Mouse (Mus musculus) CH12.LX (cell line): Measurements from ENCODE around the gene Ncoa1. TPM values are rescaled to one million over a fixed set of nuclear protein-coding genes. Genes with fewer than 3 reads are reported as not detected.

Experiments
- DNase-seq: peaks from one replicate; pipeline ENCODE4 v3.0.0-alpha.2; 2013; ENCODE audit errors: extremely low read depth
- H3K27ac ChIP-seq: 2 replicates; pipeline ENCODE4 v1.5.1; 2012; ENCODE audit warnings: low read depth, mild to moderate bottlenecking, control low read depth, moderate library complexity; ENCODE audit not compliant: insufficient read depth
- H3K27me3 ChIP-seq: replicated peaks from 2 replicates; pipeline ENCODE3; 2012; ENCODE audit warnings: inconsistent platforms
- H3K36me3 ChIP-seq, 2 experiments: replicated peaks in 1 of 2; 2 replicates each; pipeline versions ENCODE3 to v1.6.1; 2012; ENCODE audit warnings: inconsistent platforms in 1 of 2, low read length in 1 of 2, mild to moderate bottlenecking in 1 of 2, mixed read lengths in 1 of 2, moderate library complexity in 1 of 2; ENCODE audit not compliant: control insufficient read depth in 1 of 2, insufficient read depth in 1 of 2
- H3K4me1 ChIP-seq, 2 experiments: 2 replicates each; pipeline ENCODE4 v1.6.1; 2012; ENCODE audit warnings: inconsistent platforms in 1 of 2, moderate library complexity in 1 of 2; ENCODE audit not compliant: insufficient read depth in 2 of 2, control insufficient read depth in 1 of 2
- H3K4me2 ChIP-seq: 2 replicates; pipeline ENCODE4 v1.6.1; 2012; ENCODE audit warnings: low read depth, mild to moderate bottlenecking, control low read depth; ENCODE audit not compliant: poor library complexity, insufficient read depth, severe bottlenecking
- H3K4me3 ChIP-seq, 3 experiments: fragments of 150-350 bp in 1 of 3; sonication (generic) in 1 of 3; replicated peaks in 1 of 3; 2 replicates each; pipeline versions ENCODE3 to v1.5.1; 2011 to 2012; ENCODE audit warnings: low read depth in 2 of 3, low read length in 2 of 3, mild to moderate bottlenecking in 2 of 3, moderate library complexity in 2 of 3, control low read depth in 1 of 3, improper control_type of control experiment in 1 of 3, inconsistent platforms in 1 of 3, mixed read lengths in 1 of 3; ENCODE audit not compliant: poor library complexity in 1 of 3
- H3K79me2 ChIP-seq: replicated peaks from 2 replicates; pipeline ENCODE4 v1.6.1; 2012; ENCODE audit warnings: mild to moderate bottlenecking, moderate library complexity; ENCODE audit not compliant: control insufficient read depth, poor library complexity, insufficient read depth, severe bottlenecking; ENCODE audit errors: extremely low read depth
- H3K9ac ChIP-seq: 2 replicates; pipeline ENCODE4 v1.6.1; 2012; ENCODE audit warnings: low read depth, mild to moderate bottlenecking, control low read depth, moderate library complexity; ENCODE audit not compliant: insufficient read depth
- H3K9me3 ChIP-seq: replicated peaks from 2 replicates; pipeline ENCODE3; 2012; ENCODE audit warnings: low read length, inconsistent platforms, mixed read lengths
- BHLHE40 ChIP-seq: IDR thresholded peaks from 2 replicates; pipeline ENCODE4 v1.6.1; 2011; ENCODE audit warnings: mild to moderate bottlenecking, low read depth, low read length, improper control_type of control experiment
- CHD2 ChIP-seq: IDR thresholded peaks from 2 replicates; pipeline ENCODE4 v1.6.1; 2011; ENCODE audit warnings: low read length, improper control_type of control experiment
- CTCF ChIP-seq, 2 experiments: IDR thresholded peaks in 1 of 2; conservative IDR thresholded peaks in 1 of 2; 2 replicates each; pipeline ENCODE4 v1.5.1; 2011 to 2012; ENCODE audit warnings: low read depth in 2 of 2, low read length in 2 of 2, improper control_type of control experiment in 1 of 2, inconsistent platforms in 1 of 2, mild to moderate bottlenecking in 1 of 2, moderate library complexity in 1 of 2
- EP300 ChIP-seq: IDR thresholded peaks from 2 replicates; pipeline ENCODE4 v1.6.1; 2011; ENCODE audit warnings: low read length, improper control_type of control experiment
- GABPA ChIP-seq: IDR thresholded peaks from 2 replicates; pipeline ENCODE4 v1.6.1; 2012; ENCODE audit warnings: low read depth, low read length, improper control_type of control experiment, inconsistent platforms; ENCODE audit not compliant: insufficient replicate concordance
- HCFC1 ChIP-seq: IDR thresholded peaks from 2 replicates; pipeline ENCODE4 v1.6.1; 2012; ENCODE audit warnings: low read depth, mild to moderate bottlenecking, inconsistent platforms, low read length, improper control_type of control experiment
- IRF4 ChIP-seq: IDR thresholded peaks from 2 replicates; pipeline ENCODE4 v1.6.1; 2014; ENCODE audit warnings: low read depth, mild to moderate bottlenecking, inconsistent platforms, low read length, improper control_type of control experiment
- JUN ChIP-seq: IDR thresholded peaks from 2 replicates; pipeline ENCODE4 v1.6.1; 2011; ENCODE audit warnings: low read depth, mild to moderate bottlenecking, low read length, improper control_type of control experiment, moderate library complexity; ENCODE audit not compliant: insufficient read depth
- JUND ChIP-seq: conservative IDR thresholded peaks from 2 replicates; pipeline ENCODE4 v1.6.1; 2011; ENCODE audit warnings: low read depth, low read length, improper control_type of control experiment
- KAT2A ChIP-seq: IDR thresholded peaks from 2 replicates; pipeline ENCODE4 v1.6.1; 2012; ENCODE audit warnings: low read length, improper control_type of control experiment, inconsistent platforms; ENCODE audit not compliant: insufficient replicate concordance
- MAZ ChIP-seq: IDR thresholded peaks from 2 replicates; pipeline ENCODE4 v1.6.1; 2012; ENCODE audit warnings: low read depth, mild to moderate bottlenecking, inconsistent platforms, low read length, improper control_type of control experiment, moderate library complexity
- MEF2A ChIP-seq: IDR thresholded peaks from 2 replicates; pipeline ENCODE4 v1.6.1; 2014; ENCODE audit warnings: low read depth, mild to moderate bottlenecking, inconsistent platforms, low read length, improper control_type of control experiment, borderline replicate concordance
- MXI1 ChIP-seq: IDR thresholded peaks from 2 replicates; pipeline ENCODE4 v1.6.1; 2011; ENCODE audit warnings: mild to moderate bottlenecking, low read depth, low read length, improper control_type of control experiment
- MYC ChIP-seq: IDR thresholded peaks from 2 replicates; pipeline ENCODE4 v1.6.1; 2011; ENCODE audit warnings: low read depth, mild to moderate bottlenecking, improper control_type of control experiment, low read length
- NELFE ChIP-seq: IDR thresholded peaks from 2 replicates; pipeline ENCODE4 v1.6.1; 2011; ENCODE audit warnings: low read depth, low read length, improper control_type of control experiment
- NRF1 ChIP-seq: IDR thresholded peaks from 2 replicates; pipeline ENCODE4 v1.6.1; 2014; ENCODE audit warnings: low read depth, mild to moderate bottlenecking, inconsistent platforms, low read length, improper control_type of control experiment, moderate library complexity
- POLR2A ChIP-seq: IDR thresholded peaks from 2 replicates; pipeline ENCODE4 v1.6.1; 2011; ENCODE audit warnings: low read depth, mild to moderate bottlenecking, improper control_type of control experiment, low read length
- POLR2AphosphoS2 ChIP-seq: IDR thresholded peaks from 2 replicates; pipeline ENCODE4 v1.6.1; 2011; ENCODE audit warnings: low read depth, low read length, improper control_type of control experiment
- RAD21 ChIP-seq: IDR thresholded peaks from 2 replicates; pipeline ENCODE4 v1.6.1; 2011; ENCODE audit warnings: low read depth, mild to moderate bottlenecking, low read length, improper control_type of control experiment, moderate library complexity
- RCOR1 ChIP-seq: conservative IDR thresholded peaks from 2 replicates; pipeline ENCODE4 v1.6.1; 2012; ENCODE audit warnings: low read depth, mild to moderate bottlenecking, inconsistent platforms, low read length, improper control_type of control experiment
- SIN3A ChIP-seq: IDR thresholded peaks from 2 replicates; pipeline ENCODE4 v1.6.1; 2012; ENCODE audit warnings: low read length, improper control_type of control experiment, inconsistent platforms
- SMC3 ChIP-seq: IDR thresholded peaks from 2 replicates; pipeline ENCODE4 v1.6.1; 2011; ENCODE audit warnings: low read depth, low read length, improper control_type of control experiment
- UBTF ChIP-seq: IDR thresholded peaks from 2 replicates; pipeline ENCODE4 v1.6.1; 2012; ENCODE audit warnings: low read depth, mild to moderate bottlenecking, inconsistent platforms, low read length, improper control_type of control experiment, moderate library complexity
- USF2 ChIP-seq: conservative IDR thresholded peaks from 2 replicates; pipeline ENCODE4 v1.6.1; 2011; ENCODE audit warnings: low read depth, low read length, improper control_type of control experiment
- ZKSCAN1 ChIP-seq: IDR thresholded peaks from 2 replicates; pipeline ENCODE4 v1.6.1; 2012; ENCODE audit warnings: low read depth, inconsistent platforms, low read length, improper control_type of control experiment, borderline replicate concordance
- ZMIZ1 ChIP-seq: IDR thresholded peaks from 2 replicates; pipeline ENCODE4 v1.6.1; 2012; ENCODE audit warnings: low read depth, mild to moderate bottlenecking, inconsistent platforms, low read length, improper control_type of control experiment
- ZNF384 ChIP-seq: IDR thresholded peaks from 2 replicates; pipeline ENCODE4 v1.6.1; 2012; ENCODE audit warnings: low read depth, low read length, improper control_type of control experiment, inconsistent platforms
- dilution Hi-C: fragments of 300-500 bp; cut with MboI; formaldehyde crosslinking; loops from 2 replicates; pipeline ENCODE4 v1.14.3; 2020; ENCODE audit warnings: low sequenced_read_pairs; ENCODE audit not compliant: extremely low pct_unique_long_range_greater_than_20kb, extremely low pct_ligation_motif_present
- in situ Hi-C: fragments of 300-500 bp; cut with MboI; formaldehyde crosslinking; loops from 3 replicates; pipeline ENCODE4 v1.14.3; 2019; ENCODE audit warnings: low sequenced_read_pairs, low pct_ligation_motif_present, low pct_unique_long_range_greater_than_20kb, mixed read lengths
- polyA plus RNA-seq: library from polyadenylated mRNA; unstranded; fragments of >175 nt; gene quantifications from 2 replicates; pipeline ENCODE4 v1.2.1, GENCODE M21; 2012; ENCODE audit warnings: low read depth; ENCODE audit not compliant: insufficient read length
- total RNA-seq, 2 experiments: library from RNA; depleted of rRNA; stranded (reverse); fragments of 300-350 nt in 1 of 2; fragments of >200 nt in 1 of 2; gene quantifications; 2 replicates each; pipeline ENCODE4 v1.2.3; 2012 to 2014

Gene Ncoa1
- total and polyA plus RNA-seq, 3 experiments = 2.4 to 6.4 (median 4.2) TPM

DNA sequence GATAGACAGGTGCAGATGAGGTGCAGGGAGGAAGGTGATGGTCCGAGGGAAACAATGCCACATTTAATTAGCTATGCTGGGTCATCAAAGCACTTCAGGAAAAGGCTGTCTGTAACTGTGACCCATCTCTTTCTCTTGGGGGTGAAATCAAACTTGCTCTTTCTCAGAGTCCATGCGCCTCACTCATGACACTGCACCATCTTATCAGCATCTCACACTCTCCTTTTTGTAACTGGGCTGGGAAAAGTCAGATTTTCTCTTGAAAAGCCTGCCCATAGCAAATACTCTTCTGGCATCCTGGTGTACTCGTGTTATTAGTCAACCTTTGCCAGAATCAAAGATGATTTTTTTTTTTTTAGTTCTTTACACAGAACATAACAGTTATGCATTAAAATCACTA, 70.8 kb downstream of the Ncoa1 start:
- dilution Hi-C loops (no loop called here), in situ Hi-C loops (no loop called here)
- Histone ChIP-seq H3K79me2 (no peaks in the 10 kb centered on the region), H3K4me2 (no peak overlapping the region), H3K9ac (no peak overlapping the region), H3K27ac (no peak overlapping the region), H3K27me3 (no peaks in the 10 kb centered on the region), H3K4me1 (no peaks in the 10 kb centered on the region), H3K4me3 (no peak overlapping the region), H3K9me3 (no peaks in the 10 kb centered on the region), H3K36me3 (no peaks in the 10 kb centered on the region)
- no peak for TF ChIP-seq ZNF384
- no peak for TF ChIP-seq JUN
- TF ChIP-seq RCOR1 = no peak
- TF ChIP-seq USF2 = no peak
- no peak for TF ChIP-seq NRF1
- no peak for TF ChIP-seq MAZ
- TF ChIP-seq NELFE = no peak
- no peak for DNase-seq

DNA sequence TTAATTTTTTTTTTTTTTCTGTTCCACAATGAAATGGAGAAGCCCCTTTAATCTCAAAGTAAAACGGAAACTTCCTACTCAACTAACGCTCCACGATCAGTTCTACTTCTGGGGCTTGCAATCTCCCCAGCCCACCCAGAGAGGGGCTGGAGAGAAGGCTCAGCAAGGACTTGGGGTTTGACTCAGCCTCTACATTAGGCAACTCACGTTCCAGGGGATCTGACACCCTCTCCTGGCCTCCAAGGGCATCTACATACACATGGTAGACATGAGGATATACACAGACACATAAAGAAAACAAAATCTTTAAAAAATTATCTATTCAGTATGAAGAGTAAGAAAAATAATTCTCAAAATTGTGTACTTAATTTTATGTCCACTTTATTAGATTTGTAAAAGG, 73.8 kb downstream of the Ncoa1 start:
- no peak overlapping the region for H3K4me2 ChIP-seq
- no peak for DNase-seq

More for the DNA sequence above, 73.8 kb downstream of the Ncoa1 start:
- no peak overlapping the region for H3K27ac ChIP-seq
- no peaks in the 10 kb centered on the region for H3K36me3 ChIP-seq
- in situ Hi-C loops = no loop called here
- H3K4me1 ChIP-seq = no peaks in the 10 kb centered on the region
- no peaks in the 10 kb centered on the region for H3K27me3 ChIP-seq
- H3K9ac ChIP-seq = no peak overlapping the region
- dilution Hi-C loops = no loop called here
- TF ChIP-seq CTCF (conservative IDR thresholded peaks at IDR 0.05 in 1 of 2, IDR thresholded peaks at IDR 0.05 in 1 of 2; ENCODE audit: low read depth in 2 of 2, low read length in 2 of 2) (peak in 1 of 2 experiments; percentile 24; a peak in 1 of 4 replicates), RCOR1 (no peak), KAT2A (no peak), MXI1 (no peak), SIN3A (no peak), CHD2 (no peak), MYC (no peak), NRF1 (no peak), HCFC1 (no peak), ZMIZ1 (no peak), ZKSCAN1 (no peak), MEF2A (no peak), BHLHE40 (no peak), JUND (no peak), RAD21 (peak; percentile 16), EP300 (no peak), IRF4 (no peak), ZNF384 (no peak), POLR2A (no peak), NELFE (no peak), POLR2AphosphoS2 (no peak), UBTF (no peak), SMC3 (peak; percentile 8; the same call in 1 of the 2 replicates), GABPA (no peak)
- H3K4me3 ChIP-seq = no peak overlapping the region
- H3K79me2 ChIP-seq = no peaks in the 10 kb centered on the region
- H3K9me3 ChIP-seq = no peaks in the 10 kb centered on the region
